Mouse (Mus musculus): ENCODE measurements at regions not wholly inside any gene's neighbourhood (a gene's known extent, or its start where the extent isn't known, plus 50 kb on each side); places are given as distances from the start of the nearest gene placed in this dataset.

GRCm38 (mm10) chr13:81852309-81852978 is 69.6 kb downstream of the Cetn3 start:
- DNase-seq, result peak; percentile 89

- no peak for DNase-seq
Observed at GRCm38 (mm10) chr13:81856072-81856471, 73.2 kb downstream of the Cetn3 start.

DNA sequence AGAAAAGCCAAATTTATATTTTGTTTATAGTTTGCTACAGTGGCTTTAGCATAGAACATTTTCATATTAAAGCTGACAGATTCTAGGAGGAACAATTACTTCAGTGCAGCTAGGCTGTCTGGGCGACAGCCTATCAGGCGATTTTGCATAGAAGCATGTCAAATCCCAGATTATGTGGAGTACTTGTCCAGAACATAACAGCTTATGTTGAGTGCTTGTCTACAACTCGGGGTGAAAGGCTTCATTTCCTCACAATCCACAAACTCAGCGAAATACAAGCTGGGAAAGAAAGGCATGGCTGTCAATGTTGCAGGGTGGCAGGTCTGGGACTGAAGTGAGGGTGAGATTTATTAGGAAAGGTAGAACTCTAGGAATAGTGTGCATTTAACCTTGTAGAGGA is 77.8 kb downstream of the Cetn3 start:
- no peak for DNase-seq

GRCm38 (mm10) chr13:81861886-81862600 is 79.2 kb downstream of the Cetn3 start:
- no peak for DNase-seq

DNA sequence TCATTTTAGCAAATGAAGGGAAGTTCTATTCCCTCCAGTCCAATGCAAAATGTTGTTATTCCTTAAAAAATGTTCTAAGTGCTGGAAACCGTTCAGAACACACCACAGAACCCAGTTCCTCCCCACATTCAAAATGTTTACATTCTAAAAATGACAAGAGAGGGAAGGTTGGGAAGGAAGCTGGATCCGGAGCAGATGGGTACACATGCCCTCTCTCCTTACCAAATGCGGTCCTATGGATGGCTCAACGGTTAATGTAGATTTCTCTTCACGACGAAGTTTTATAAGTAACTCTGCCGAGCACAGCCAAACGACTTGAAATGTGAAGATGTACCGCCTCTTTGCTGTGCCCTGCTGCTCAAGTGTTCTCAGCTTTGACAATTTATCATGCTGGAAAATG is 88.3 kb downstream of the Cetn3 start:
- no peak for DNase-seq

DNA sequence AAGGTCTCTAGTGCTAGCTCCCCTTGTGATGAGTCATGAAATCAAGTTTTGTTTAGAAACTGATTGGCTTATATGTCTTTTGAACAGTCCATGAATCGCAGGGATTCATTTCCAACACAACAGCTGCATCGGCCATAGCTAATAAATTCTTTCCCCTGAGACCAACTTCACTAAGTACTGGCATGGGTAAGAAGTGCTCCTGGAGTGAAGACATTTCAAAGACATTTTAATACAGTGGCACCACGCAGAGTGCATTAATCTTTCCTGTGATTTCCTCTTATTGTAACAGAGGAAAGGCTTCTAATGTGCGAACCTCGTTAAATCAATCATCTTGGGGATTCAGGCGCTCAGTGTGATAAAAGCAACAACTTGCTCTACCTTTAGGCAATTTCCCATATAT is 103.0 kb downstream of the Cetn3 start:
- no peak for DNase-seq

GRCm38 (mm10) chr13:81930266-81930665 is 147.4 kb downstream of the Cetn3 start:
- DNase-seq, result no peak

DNA sequence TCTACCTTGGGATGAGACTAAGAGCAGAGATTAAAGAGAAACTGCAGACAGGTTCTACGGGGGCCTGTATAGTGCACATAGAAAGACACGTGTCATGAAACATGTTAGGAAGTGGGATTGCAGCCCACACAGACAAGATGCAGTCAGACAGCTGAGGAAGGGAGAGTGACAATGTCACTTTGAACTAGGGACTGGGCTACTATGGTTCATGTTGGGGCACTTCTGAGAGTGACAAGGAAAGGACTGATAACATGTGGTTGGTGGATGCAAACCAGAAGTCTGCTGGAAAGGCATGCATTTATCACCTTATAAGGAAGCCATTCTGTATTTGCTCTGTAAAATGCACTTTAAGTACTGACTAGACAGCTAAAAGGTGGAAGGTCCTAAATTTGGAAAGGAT is 148.3 kb downstream of the Cetn3 start:
- no peak for DNase-seq

GRCm38 (mm10) chr13:81937061-81937460 is 154.2 kb downstream of the Cetn3 start:
- DNase-seq, result no peak

DNA sequence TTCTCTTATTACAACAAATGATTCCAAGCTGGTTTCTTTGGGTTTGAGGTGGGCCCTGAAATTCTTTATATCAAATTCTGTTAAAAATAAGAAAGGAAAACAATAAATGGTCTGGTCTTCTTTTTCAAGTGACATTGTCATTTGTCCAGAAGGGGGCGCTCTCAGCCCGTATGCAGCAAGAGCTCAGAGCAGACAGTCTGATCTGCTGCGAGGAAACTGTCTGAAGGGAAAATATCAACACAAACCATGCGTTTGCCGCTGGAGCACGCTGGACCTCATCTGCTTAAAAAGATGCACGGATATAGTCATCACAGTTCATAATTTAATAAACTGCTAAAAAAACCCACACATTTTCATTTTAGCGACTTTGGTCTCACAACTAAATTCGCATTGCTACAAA is 161.2 kb downstream of the Cetn3 start:
- peak; percentile 76 for DNase-seq

DNA sequence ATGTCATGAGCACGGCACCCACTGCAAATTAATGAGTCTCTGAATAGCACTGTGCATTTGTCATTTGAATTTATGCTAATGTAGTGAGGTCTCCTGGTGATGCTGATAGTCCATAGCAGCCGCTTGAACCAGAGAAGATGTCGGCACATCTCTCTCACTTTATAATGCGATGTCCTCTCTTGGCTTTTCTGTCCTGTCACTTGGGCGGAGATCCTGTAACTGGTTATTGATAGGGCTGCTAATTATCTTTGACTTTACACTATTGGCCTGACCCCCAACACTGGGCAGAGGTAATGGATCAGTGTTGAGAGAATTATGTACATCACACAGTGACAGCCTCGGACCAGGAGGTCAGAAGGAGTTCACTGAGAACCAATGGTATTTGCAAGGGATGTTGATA is 161.6 kb downstream of the Cetn3 start:
- no peak for DNase-seq

DNA sequence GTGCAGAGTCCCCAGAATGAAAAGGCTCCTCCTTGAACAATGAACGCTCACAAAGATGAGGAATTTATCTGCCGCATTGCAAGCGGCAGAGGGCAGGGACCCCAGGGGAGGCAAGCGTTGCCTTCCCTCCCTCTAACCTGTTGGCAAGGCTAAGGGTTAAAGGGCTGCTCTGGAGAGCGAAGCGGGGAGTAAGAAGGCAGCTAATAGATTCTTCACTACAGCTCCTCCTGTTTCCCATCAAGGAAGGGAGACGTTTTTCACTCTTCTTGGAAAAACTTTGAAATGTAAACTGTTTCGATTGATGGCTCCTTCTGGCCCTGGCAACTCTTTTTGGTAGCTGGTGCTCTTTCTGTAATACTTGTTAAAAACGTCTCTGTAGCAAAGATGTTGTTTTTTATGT is 162.9 kb downstream of the Cetn3 start:
- DNase-seq, result no peak

DNA sequence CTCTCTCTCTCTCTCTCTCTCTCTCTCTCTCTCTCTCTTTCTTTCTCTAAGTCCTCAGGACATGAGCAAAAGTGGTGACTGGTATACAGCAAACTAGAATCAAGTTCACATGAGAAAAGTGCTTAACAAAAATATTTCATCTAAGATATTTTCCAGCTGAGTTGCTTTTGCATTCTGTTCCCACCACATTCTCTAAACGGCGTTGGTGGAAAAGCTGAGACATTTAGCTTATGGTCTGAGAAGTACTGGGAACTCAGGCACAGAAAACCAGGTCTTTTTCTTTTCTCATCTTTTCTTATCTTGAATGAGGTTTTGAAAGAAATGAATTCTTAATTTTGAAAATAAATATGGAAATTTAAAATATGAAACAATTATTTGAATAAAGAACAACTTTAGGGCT is 182.6 kb downstream of the Cetn3 start:
- DNase-seq, result no peak

- no peak for DNase-seq
Observed at GRCm38 (mm10) chr13:81975878-81976277, 193.0 kb downstream of the Cetn3 start.

DNA sequence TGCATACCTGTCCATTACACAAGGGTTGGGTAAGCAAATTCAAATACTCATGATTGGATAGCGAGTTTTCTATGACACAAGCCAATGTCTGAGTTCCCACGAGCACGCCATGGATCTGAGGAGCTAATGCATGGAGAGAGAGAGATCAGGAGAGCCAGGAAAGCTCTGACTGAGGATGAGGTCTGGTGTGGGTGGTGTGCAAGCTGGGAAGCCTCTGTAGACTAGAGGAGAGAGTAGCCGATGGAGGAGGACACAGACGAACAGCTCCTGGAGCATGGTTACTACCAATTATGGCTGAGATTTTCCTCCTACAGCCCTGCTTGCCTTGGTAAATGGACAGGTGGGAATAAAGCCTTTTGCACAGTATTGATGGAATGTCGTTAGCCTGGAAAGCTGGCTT is 195.1 kb downstream of the Cetn3 start:
- DNase-seq, result no peak

GRCm38 (mm10) chr13:81979289-81979688 is 196.4 kb downstream of the Cetn3 start:
- DNase-seq, result no peak

- DNase-seq, result no peak
Observed at GRCm38 (mm10) chr13:81980094-81980493, 197.2 kb downstream of the Cetn3 start.

- no peak for DNase-seq
Observed at GRCm38 (mm10) chr13:81982491-81982890, 199.6 kb downstream of the Cetn3 start.

DNA sequence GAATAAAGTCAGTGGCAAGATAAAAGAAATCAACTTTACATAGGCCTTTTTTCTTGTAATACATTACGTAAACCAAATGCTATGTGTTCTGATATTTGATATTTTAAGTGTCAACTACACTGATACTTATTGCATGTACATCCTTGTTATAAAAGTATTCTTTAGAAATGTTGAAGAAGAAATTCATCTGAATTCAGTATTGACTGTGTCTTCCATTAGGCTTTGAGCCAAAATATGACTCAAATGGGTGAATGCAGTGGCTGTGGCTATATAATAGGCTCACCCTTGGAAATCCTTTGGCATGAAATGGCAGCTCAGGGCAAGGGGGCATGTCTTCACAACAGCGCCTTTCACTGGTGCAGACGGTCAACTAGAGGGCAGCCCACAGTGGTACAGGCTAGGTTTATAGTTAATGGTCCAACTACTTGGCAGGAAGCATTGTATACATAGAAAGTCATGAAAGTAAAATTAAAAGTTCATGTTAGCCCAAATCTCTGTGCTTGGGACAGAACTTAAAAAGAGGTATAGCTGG is 217.9 kb downstream of the Cetn3 start:
- DNase-seq, result no peak

- no peak for DNase-seq
Observed at GRCm38 (mm10) chr13:82005929-82006726, 223.3 kb downstream of the Cetn3 start.

DNA sequence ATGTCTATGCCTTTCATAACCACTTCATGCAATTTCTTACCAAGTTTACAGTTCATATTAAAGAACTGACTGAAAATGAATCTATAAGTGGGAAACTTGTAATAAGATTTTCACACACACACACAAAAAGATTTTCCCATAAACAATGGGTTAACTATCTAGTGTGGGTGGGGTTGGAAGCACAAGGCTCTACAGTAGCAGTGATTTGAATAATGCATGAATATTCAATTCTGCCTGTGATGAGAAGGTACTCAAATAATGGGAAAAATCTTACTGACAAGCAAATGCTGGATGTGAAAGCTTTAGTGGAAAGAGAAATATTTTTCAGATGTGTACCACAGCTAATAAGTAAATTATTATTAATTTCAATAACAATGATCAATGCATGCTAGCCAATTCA is 224.3 kb downstream of the Cetn3 start:
- no peak for DNase-seq

- DNase-seq, result no peak
Observed at GRCm38 (mm10) chr13:82039623-82040022, 256.7 kb downstream of the Cetn3 start.

DNA sequence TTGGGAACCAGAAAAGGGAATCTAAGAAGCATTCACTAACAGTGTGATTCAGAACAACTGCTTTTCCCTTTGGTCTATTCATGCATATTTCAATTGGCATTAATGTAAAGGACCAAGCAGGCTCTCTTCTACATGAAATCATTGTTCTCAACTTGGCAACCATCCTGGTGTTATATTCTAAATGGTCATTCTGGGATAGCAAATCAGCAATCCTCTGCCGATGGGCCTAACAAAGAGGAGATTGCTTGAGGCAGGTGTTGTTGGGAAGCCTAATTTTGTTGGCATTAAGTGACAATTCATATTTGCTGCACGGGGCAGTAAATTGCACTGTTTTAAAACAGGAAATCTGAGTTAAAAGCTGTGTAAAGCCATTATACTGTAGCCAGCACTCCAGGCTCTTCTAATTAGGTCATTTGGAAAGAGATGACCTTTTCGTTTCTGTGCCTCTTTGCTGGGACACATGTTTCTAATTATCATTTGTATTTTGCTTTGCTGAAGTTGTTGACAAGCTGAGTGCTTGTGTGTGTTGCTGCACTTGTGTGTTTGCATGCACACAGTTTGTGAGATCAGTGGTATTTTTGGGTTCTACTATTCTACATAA is 275.4 kb downstream of the Cetn3 start:
- DNase-seq, result no peak

All from liver (tissue).